ENCODE assay signal across 22 mouse cellular contexts in the genomic region with DNA sequence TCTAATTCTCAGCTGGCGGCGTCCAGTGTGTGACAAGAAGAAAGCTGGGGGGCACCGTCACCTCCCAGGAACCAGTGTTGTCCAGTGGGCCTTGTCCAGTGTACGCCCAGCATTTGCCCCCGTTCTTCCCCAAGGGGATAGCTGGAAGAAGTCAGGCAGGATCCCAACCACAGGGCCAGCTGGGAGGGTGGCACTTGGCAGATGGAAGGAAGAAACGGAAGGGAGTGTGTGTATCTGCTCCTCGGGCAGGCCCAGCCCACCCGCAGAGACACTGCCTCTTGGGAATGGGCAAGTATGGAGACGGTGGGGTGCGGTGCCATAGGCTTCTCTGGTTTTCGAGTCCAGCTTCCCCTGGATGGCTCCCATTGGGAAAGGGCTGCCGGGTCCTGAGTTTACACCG. TPM values are rescaled to one million over a fixed set of nuclear protein-coding genes. Genes with fewer than 3 reads are reported as not detected.
"Had no signal": no experiment of that assay in that cellular context is flagged by ENCODE, and none has a peak within 500 bp of the region (broad histone marks: within the 10 kb centered on the region; RNA-seq: fewer than 3 reads in every experiment).

No protein-coding gene starts in this region.

- H3K4me2 ChIP-seq: limb, embryonic 13.5 days; liver, embryonic 12.5 days; liver, embryonic 15.5 days; lung, embryonic 15.5 days; neural tube, embryonic 13.5 days; stomach, embryonic 15.5 days had no signal

- H3K4me3 ChIP-seq: limb, embryonic 10.5 days; limb, embryonic 13.5 days; liver, embryonic 12.5 days; liver, embryonic 15.5 days; lung, embryonic 15.5 days; megakaryocyte, embryonic 14.5 days; myocyte; neural tube, embryonic 13.5 days; stomach, embryonic 15.5 days had no signal

- DNase-seq: kidney, adult 2 months; kidney, postnatal 36 days; liver; lung, adult 18-20 months; lung, postnatal 10 days; lung, postnatal 36 days; midbrain, embryonic 14.5 days; retina, postnatal 1 day; right cerebral cortex, postnatal 25 days; spleen, adult 18-20 months; thymus, postnatal 25 days had no signal

- H3K4me1 ChIP-seq: limb, embryonic 13.5 days; liver, embryonic 12.5 days; liver, embryonic 15.5 days; lung, embryonic 15.5 days; megakaryocyte, embryonic 14.5 days; stomach, embryonic 15.5 days had no signal

- H3K27me3 ChIP-seq: limb, embryonic 13.5 days; lung, embryonic 15.5 days; neural tube, embryonic 13.5 days; stomach, embryonic 15.5 days had no signal

- H3K9ac ChIP-seq: limb, embryonic 13.5 days; liver, embryonic 12.5 days; liver, embryonic 15.5 days; lung, embryonic 15.5 days; neural tube, embryonic 13.5 days; stomach, embryonic 15.5 days had no signal

- H3K9me3 ChIP-seq: limb, embryonic 10.5 days; limb, embryonic 13.5 days; liver, embryonic 12.5 days; liver, embryonic 15.5 days; lung, embryonic 15.5 days; megakaryocyte, embryonic 14.5 days; neural tube, embryonic 13.5 days; stomach, embryonic 15.5 days had no signal

- ATAC-seq: liver, embryonic 12.5 days had no signal

- H3K36me3 ChIP-seq: liver, embryonic 12.5 days; liver, embryonic 15.5 days had no signal

- H3K27ac ChIP-seq: kidney, postnatal 0 days; limb, embryonic 10.5 days; limb, embryonic 13.5 days; liver, embryonic 12.5 days; liver, embryonic 15.5 days; lung, embryonic 15.5 days; neural tube, embryonic 13.5 days; stomach, embryonic 15.5 days had no signal

RNA-seq across cellular contexts. Expression of gene Mucl3, which starts 38.5 kb away (rescaled TPM):
- polyA plus RNA-seq: kidney, adult 2 months; midbrain, embryonic 14.5 days had no signal

RNA-seq across cellular contexts. Expression of gene Gm9573, which starts 55.5 kb away (rescaled TPM):
- polyA plus RNA-seq: kidney, adult 2 months; kidney, embryonic 14.5 days; kidney, postnatal 0 days; limb, embryonic 10.5 days; limb, embryonic 13.5 days; liver, embryonic 12.5 days; liver, embryonic 15.5 days; lung, embryonic 15.5 days; midbrain, embryonic 14.5 days; myocyte; neural tube, embryonic 13.5 days had no signal
